Mouse (Mus musculus) T-cell, adult 2 months (primary cell): ENCODE results near the gene Soat2.

ENCODE experiments used
- DNase-seq: peaks from one replicate; pipeline ENCODE4 v3.0.0; 2022; ENCODE audit warnings: low spot score

The Soat2 gene

GRCm38 (mm10) chr15:102191699-102192098 lies 41.4 kb downstream of the Soat2 start:
- no peak for DNase-seq

DNA sequence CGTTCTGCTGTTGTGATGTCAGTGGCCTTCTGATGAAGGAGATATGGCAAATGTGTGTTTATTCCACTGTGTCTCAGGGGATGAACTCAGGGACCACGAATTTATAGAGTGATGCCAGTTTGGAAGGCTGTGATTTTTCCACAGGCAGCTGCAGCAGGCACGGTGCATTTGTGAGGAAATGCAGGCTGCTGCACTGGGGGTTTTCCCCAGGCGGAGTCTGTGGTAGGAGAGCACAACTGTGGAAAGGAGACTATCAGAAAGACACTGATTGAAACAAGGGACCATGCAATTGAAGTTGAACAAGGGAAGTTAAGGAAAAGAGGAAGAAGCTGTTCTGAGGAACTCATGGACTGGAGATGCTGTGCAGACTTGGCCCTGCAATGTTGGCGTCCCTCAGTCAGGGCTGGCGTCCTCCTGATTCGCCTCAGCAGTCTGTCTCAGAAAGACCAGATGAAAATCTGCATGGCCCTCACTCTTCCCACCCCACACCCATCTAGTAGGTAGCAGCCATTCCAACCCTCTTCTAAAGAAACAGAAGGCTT lies 42.0 kb downstream of the Soat2 start:
- no peak for DNase-seq

DNA sequence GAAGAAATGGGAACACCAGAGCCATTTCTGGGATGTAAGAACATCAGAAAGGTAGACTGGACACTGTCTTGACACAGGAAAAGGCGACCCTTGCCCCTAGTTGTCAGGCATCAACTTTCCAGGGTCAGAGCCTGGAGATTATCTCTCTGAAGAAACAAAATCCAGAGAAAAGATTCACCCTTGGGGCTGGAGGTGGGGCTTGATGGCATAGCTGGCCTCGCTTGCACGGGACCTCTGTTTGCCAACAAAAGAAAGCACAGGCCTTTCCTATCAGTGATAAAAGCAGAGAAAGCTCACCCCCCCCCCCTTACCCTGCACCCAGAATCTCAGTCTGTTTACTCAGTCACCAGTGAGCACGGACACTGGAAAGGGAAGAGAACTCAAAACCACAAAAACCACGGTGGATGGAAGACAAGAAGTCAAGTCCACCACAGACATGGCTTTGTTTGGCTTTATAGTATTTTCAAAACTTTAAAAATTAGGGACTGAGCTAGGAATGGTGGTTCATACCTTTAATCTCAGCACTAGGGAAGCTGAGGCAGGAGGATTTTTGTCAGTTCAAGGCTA lies 42.6 kb downstream of the Soat2 start:
- DNase-seq, result no peak

- no peak for DNase-seq
Measured at GRCm38 (mm10) chr15:102193652-102194051, 43.3 kb downstream of the Soat2 start.

- no peak for DNase-seq
Measured at GRCm38 (mm10) chr15:102194439-102194838, 44.1 kb downstream of the Soat2 start.

- no peak for DNase-seq
Measured at GRCm38 (mm10) chr15:102195373-102195772, 45.0 kb downstream of the Soat2 start.

GRCm38 (mm10) chr15:102198841-102199240 lies 48.5 kb downstream of the Soat2 start:
- DNase-seq, result no peak

- peak; percentile 93 for DNase-seq
Measured at GRCm38 (mm10) chr15:102202971-102203834, 52.9 kb downstream of the Soat2 start, which contains the start of gene Zfp740. Gene Zfp740 (plus strand): TSS chr15:102203249.

- peak; percentile 72 for DNase-seq
Measured at GRCm38 (mm10) chr15:102203835-102204381, 53.6 kb downstream of the Soat2 start.

GRCm38 (mm10) chr15:102204674-102205505 lies 54.6 kb downstream of the Soat2 start, which contains the start of gene Csad:
Gene Csad (minus strand): TSS chr15:102204724.
- no peak for DNase-seq

DNA sequence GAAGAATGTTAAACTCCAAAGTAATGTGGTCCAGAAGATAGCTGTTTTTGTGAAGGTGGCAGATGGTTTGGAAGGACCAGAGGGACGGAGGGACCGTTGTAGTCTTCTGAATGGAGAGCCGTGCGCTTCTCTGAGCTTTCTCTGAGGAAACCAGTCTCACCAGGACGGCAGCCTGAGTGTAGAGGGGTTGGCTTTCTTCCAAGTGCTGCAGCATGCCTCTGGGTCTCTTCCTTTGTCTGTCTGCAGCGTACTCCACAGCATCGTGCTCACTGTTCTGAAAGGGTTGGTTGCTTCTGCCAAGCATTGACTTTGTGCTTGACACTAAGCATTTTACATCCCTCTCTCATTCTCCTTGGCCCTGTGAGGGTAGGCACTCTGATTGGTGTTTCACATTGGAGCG lies 55.5 kb downstream of the Soat2 start:
- peak; percentile 38 for DNase-seq

DNA sequence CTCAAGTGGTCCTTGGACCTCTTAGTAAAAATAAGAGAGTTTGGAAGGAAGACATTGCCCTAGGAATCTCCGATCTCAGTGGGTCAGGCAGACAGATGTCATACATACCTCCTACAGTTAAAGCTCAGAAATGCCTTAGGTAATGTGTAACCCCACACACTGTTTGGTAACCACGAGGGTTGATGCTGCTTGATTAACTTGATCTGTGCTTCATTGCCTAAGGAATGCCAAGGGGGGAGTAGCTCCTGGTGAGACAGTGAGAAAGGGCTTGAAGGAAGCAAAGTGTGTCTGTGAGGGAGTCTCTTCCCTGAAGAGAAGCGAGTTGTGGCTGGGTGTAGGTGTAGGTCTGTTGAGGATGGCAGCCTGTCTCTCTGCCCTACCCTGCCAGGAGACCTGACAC lies 57.0 kb downstream of the Soat2 start:
- no peak for DNase-seq

- peak; percentile 33 for DNase-seq
Measured at GRCm38 (mm10) chr15:102208092-102208561, 57.8 kb downstream of the Soat2 start.

GRCm38 (mm10) chr15:102209114-102209513 lies 58.8 kb downstream of the Soat2 start:
- DNase-seq, result no peak

DNA sequence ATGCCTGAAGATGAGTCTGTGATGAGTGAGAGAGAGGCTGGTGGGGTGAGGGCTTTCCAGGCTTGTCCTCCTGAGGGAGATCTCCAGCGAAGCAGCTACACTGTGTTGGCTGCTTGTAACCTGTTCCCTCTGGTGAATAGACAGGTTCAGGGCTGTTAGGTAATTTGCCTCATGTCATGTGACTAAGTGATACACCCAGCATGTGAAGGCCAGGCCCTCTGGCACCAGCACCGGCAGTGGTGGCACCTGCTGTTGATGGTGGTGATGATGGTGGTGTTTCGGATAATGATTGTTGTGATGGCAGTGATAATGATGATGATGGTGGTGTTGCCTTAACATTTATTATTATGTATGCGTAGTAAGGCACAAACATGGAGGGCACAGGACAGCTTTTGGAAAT lies 60.5 kb downstream of the Soat2 start:
- no peak for DNase-seq

DNA sequence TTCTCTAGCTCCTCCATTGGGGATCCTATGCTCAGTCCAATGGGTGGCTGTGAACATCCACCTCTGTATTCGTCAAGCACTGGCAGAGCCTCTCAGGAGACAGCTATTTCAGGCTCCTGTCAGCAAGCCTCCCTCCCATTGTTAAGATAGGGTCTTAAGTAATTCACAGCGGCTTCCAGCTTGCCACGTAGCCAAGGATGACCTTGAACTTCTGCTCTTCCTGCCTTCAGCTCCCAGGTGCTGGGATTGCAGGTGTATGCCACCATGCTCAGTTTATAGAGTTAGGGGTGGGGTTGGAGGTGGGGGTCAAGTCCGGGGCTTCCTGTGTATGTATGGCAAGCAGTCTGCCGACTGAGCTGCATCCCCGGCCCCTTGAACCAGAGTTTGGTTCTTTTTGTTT lies 61.6 kb downstream of the Soat2 start:
- DNase-seq, result no peak
